11 mouse cellular contexts compared by ENCODE assay signal in genomic region chr2:166791738-166792137, GRCm38 (mm10). TPM values are rescaled to one million over a fixed set of nuclear protein-coding genes. Genes with fewer than 3 reads are reported as not detected.
DNase-seq lines count a peak whose midpoint lies in the region; ATAC-seq and TF ChIP-seq lines count a peak whose summit lies in the region.
"Had no signal": no experiment of that assay in that cellular context is flagged by ENCODE, and none has a peak within 500 bp of the region (broad histone marks: within the 10 kb centered on the region; RNA-seq: fewer than 3 reads in every experiment).

No protein-coding gene starts in this region.

- H3K9me3 ChIP-seq in hindbrain, postnatal 0 days (ENCODE audit: low read length), result no peaks in the 10 kb centered on the region

- no peaks in the 10 kb centered on the region for H3K4me1 ChIP-seq in cerebellum, adult 2 months (ENCODE audit: control insufficient read depth, insufficient read depth, low read length)
- H3K4me1 ChIP-seq in hindbrain, postnatal 0 days (ENCODE audit: insufficient read depth, low read length), result peaks cover 4% of the 10 kb centered on the region; the same call in 1 of the 2 replicates

- no peak for TF ChIP-seq POLR2A in cerebellum, adult 2 months (IDR thresholded peaks at IDR 0.05; ENCODE audit: borderline replicate concordance, insufficient read depth, low read length)

- no peak for ATAC-seq in hindbrain, postnatal 0 days
- no peak for ATAC-seq in activated CD4-positive, CD25-positive, alpha-beta regulatory T cell, adult 4 months

- 79% methylated on average over 5 of the region's 5 CpGs for WGBS in cerebellum, adult 2 months
- 59% methylated on average over 5 of the region's 5 CpGs for WGBS in hindbrain, postnatal 0 days

- no peak overlapping the region for H3K4me3 ChIP-seq in cerebellum, adult 2 months (replicated peaks; ENCODE audit: insufficient read depth, low read depth, low read length)
- H3K4me3 ChIP-seq in hindbrain, postnatal 0 days (ENCODE audit: low read length), result no peak overlapping the region

- H3K9ac ChIP-seq in hindbrain, postnatal 0 days (replicated peaks; ENCODE audit: low read length), result no peak overlapping the region

- no peaks in the 10 kb centered on the region for H3K27me3 ChIP-seq in cerebellum, adult 2 months (ENCODE audit: control insufficient read depth, insufficient read depth, low read length)
- H3K27me3 ChIP-seq in hindbrain, postnatal 0 days (ENCODE audit: insufficient read depth, low read length), result no peaks in the 10 kb centered on the region

- DNase-seq in cerebellum, adult 2 months, result no peak
- DNase-seq in cerebellum, adult 8-10 months, result no peak
- DNase-seq in thymus, postnatal 4 days, result peak; percentile 67
- no peak for DNase-seq in thymus, postnatal 25 days
- DNase-seq in hindbrain, postnatal 0 days (ENCODE audit: low spot score), result no peak
- DNase-seq in adipocyte (ENCODE audit: low spot score), result no peak
- DNase-seq in left cerebral cortex, adult 18-20 months (ENCODE audit: low spot score in 2 of 2), result no peak
- DNase-seq: cerebellum, adult 9-10 months; gastrocnemius, postnatal 25 days; lung, adult 18-20 months had no signal

- peaks cover 4% of the 10 kb centered on the region; the same call in 1 of the 2 replicates for H3K36me3 ChIP-seq in hindbrain, postnatal 0 days (ENCODE audit: insufficient read depth, low read length)

- H3K27ac ChIP-seq in cerebellum, adult 2 months (ENCODE audit: insufficient read depth, low read length), result no peak overlapping the region
- H3K27ac ChIP-seq in hindbrain, postnatal 0 days, result peak overlapping the region; percentile 54; the same call in 1 of the 2 replicates

- H3K4me2 ChIP-seq in hindbrain, postnatal 0 days (ENCODE audit: low read depth, low read length), result no peak overlapping the region

- TF ChIP-seq CTCF in cerebellum, adult 2 months (IDR thresholded peaks at IDR 0.05; ENCODE audit: borderline replicate concordance, insufficient read depth, low read depth, low read length), result 0 out of 2 replicates have a peak, but pooled peaks have one; percentile 9
- TF ChIP-seq CTCF in hindbrain, postnatal 0 days (IDR thresholded peaks at IDR 0.05; ENCODE audit: low read depth), result peak; percentile 34; the same call in 1 of the 2 replicates

RNA-seq across cellular contexts. Expression of gene Trp53rkb, which starts 0.6 kb away (rescaled TPM):
- polyA plus RNA-seq in cerebellum, adult 2 months (2012; rRNA removed), result 6.8 and 7.7 TPM in 2 replicates
- total RNA-seq in hindbrain, postnatal 0 days (2014; rRNA removed), result 6.4 and 11.3 TPM in 2 replicates
- polyA plus RNA-seq in hindbrain, postnatal 0 days (2015; fragmentation: Nextera tagmentation; extraction: Ambion mirVana), result 7.2 and 9.5 TPM in 2 replicates
- total RNA-seq in left cerebral cortex, adult 18-20 months (2021), result 1 to 10 TPM; 6.9 to 7.1 TPM
- 1 to 10 TPM in 1 of 2 experiments, under 1 TPM in 1; 0.41 to 1.0 TPM for polyA plus RNA-seq in activated CD4-positive, CD25-positive, alpha-beta regulatory T cell, adult 4 months (2017; shearing (Covaris generic))

RNA-seq across cellular contexts. Expression of gene Arfgef2, which starts 13.7 kb away (rescaled TPM):
- 27.9 and 29.1 TPM in 2 replicates for polyA plus RNA-seq in cerebellum, adult 2 months (2012; rRNA removed)
- 23.4 and 26.3 TPM in 2 replicates for total RNA-seq in hindbrain, postnatal 0 days (2014; rRNA removed)
- polyA plus RNA-seq in hindbrain, postnatal 0 days (2015; fragmentation: Nextera tagmentation; extraction: Ambion mirVana), result 3.5 and 4.6 TPM in 2 replicates
- total RNA-seq in left cerebral cortex, adult 18-20 months (2021), result 10 to 100 TPM; 63.4 to 64.9 TPM
- polyA plus RNA-seq in activated CD4-positive, CD25-positive, alpha-beta regulatory T cell, adult 4 months (2017; shearing (Covaris generic)), result 1 to 10 TPM; 2.9 TPM
